Mouse (Mus musculus) embryonic facial prominence, embryonic 13.5 days (tissue): Measurements from ENCODE around the gene Piwil4. TPM values are rescaled to one million over a fixed set of nuclear protein-coding genes. Genes with fewer than 3 reads are reported as not detected.

Experiments used
- ATAC-seq: fragments of 200-750 bp; cut with Nextera tagmentation; 2 replicates; pipeline ENCODE4 v1.8.0; 2017; ENCODE audit warnings: low read depth; ENCODE audit not compliant: insufficient number of reproducible peaks, insufficient read depth, low FRiP score, low TSS enrichment
- H3K27ac ChIP-seq: fragments of 300-500 bp; sonication (generic); 2 replicates; pipeline ENCODE4 v1.5.1; 2015; ENCODE audit warnings: moderate library complexity, mild to moderate bottlenecking, inconsistent platforms
- H3K27me3 ChIP-seq: fragments of 300-500 bp; sonication (generic); 2 replicates; pipeline ENCODE4 v1.6.1; 2015; ENCODE audit warnings: mild to moderate bottlenecking, inconsistent platforms
- H3K36me3 ChIP-seq: fragments of 300-500 bp; sonication (generic); 2 replicates; pipeline ENCODE4 v1.6.1; 2015; ENCODE audit warnings: mild to moderate bottlenecking, inconsistent platforms
- H3K4me1 ChIP-seq: fragments of 300-500 bp; sonication (generic); 2 replicates; pipeline ENCODE4 v1.6.1; 2015; ENCODE audit warnings: inconsistent platforms
- H3K4me2 ChIP-seq: fragments of 300-500 bp; sonication (generic); 2 replicates; pipeline ENCODE4 v1.6.1; 2015; ENCODE audit warnings: moderate library complexity, mild to moderate bottlenecking, inconsistent platforms
- H3K4me3 ChIP-seq: fragments of 300-500 bp; sonication (generic); 2 replicates; pipeline ENCODE4 v1.5.1; 2015; ENCODE audit warnings: mild to moderate bottlenecking, inconsistent platforms
- H3K9ac ChIP-seq: fragments of 300-500 bp; sonication (generic); 2 replicates; pipeline ENCODE4 v1.6.1; 2015; ENCODE audit warnings: mild to moderate bottlenecking, inconsistent platforms
- H3K9me3 ChIP-seq: fragments of 300-500 bp; sonication (generic); 2 replicates; pipeline ENCODE4 v1.6.1; 2016; ENCODE audit warnings: inconsistent platforms
- WGBS: fragments of 180-500 bp; shearing (Covaris S2); methylation state at CpG from one replicate; pipeline ENCODE4 v1.1.7; 2015; ENCODE audit warnings: mixed read lengths; 5-methylcytosine and 5-hydroxymethylcytosine counted together
- polyA plus RNA-seq: library from polyadenylated mRNA; unstranded; fragments of >200 nt; fragmentation: Nextera tagmentation; extraction: Ambion mirVana; gene quantifications from 2 replicates; pipeline ENCODE4 v1.2.1, GENCODE M21; 2015

Piwil4 gene
- polyA plus RNA-seq, 1 experiment from 2014 or later, result not detected

DNA sequence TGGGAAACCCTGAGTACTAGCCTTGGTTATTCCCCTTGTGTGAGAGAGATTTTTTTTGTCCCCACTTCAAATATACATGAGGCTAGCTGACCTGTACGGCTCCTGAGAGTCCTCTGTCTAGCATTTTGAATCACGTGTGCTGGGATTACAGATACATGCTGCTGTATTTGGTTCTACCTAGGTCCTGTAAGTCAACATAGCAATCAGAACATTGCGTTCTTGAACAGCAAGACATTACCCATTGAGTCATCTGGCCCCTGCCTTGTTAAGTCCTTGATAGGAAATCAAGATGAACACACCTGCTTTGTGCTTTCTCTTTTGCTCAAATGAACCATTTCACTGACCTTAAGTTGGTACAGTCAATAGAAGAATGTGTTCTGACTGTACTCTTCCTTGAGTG, 13.9 kb upstream of the Piwil4 start:
- Histone ChIP-seq H3K9me3 (no peaks in the 10 kb centered on the region), H3K9ac (no peak overlapping the region), H3K27me3 (peaks cover 12% of the 10 kb centered on the region), H3K36me3 (no peaks in the 10 kb centered on the region), H3K4me1 (peaks cover 10% of the 10 kb centered on the region), H3K27ac (no peak overlapping the region), H3K4me3 (no peak overlapping the region), H3K4me2 (no peak overlapping the region)
- ATAC-seq, result no peak
- 84% methylated on average over 3 of the region's 3 CpGs for WGBS

DNA sequence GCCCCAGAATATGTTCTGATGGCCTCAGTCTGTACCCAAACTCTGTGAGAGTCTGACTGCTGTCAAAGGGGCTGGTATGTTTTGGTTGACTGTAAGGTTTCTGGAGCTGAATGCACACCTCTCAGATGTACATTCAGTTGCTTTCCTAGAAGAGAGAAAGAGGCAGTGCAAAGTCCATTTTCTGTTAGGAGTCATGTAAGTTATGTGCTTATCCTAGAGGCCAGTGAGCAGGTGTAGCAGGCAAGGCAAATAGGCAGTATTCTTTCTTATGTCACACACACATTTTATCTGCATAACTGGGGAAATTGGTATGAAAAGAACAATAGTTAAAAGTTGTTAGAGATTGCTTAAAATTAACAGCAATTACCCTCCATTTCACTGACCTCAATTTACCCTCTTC, 13.4 kb upstream of the Piwil4 start:
- no peaks in the 10 kb centered on the region for H3K36me3 ChIP-seq
- peaks cover 10% of the 10 kb centered on the region for H3K4me1 ChIP-seq
- no peak overlapping the region for H3K9ac ChIP-seq
- no peak overlapping the region for H3K4me2 ChIP-seq
- H3K27me3 ChIP-seq, result peaks cover 12% of the 10 kb centered on the region
- H3K9me3 ChIP-seq, result no peaks in the 10 kb centered on the region
- H3K27ac ChIP-seq, result no peak overlapping the region
- H3K4me3 ChIP-seq, result no peak overlapping the region
- no peak for ATAC-seq

DNA sequence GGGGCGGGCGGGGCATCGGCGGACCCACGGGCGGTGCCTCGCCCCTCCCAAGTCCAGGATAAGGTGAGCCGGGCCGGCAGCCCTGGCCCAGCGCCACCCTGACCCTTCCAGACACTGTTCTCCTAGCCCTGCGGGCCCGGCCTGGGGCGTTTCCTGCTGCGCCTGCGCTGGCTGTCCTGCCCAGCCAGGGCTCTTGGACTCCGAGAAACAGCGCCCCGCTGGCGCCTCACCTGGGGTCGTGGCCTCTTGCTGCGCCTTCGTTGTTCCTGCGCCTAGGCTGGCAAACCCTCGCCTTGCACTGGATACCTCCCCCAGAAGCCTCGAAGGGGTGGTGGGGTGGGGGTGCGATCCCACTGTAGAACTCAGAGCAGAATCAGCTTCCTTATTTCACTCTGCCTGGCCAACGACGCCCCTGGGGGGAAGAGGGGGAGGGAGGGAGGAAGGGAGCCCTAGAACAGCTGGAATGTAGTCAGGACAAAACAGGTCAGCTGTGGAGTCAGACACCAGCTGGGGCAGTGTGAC, 11.5 kb upstream of the Piwil4 start, which contains the start of gene Fut4:
Gene Fut4 (minus strand): TSS at position 393 of the 522 bp plus-strand sequence.
- WGBS, result under 1% methylated on average over 28 of the region's 28 CpGs
- H3K4me1 ChIP-seq, result peaks cover 14% of the 10 kb centered on the region
- H3K9ac ChIP-seq, result peak within 1 kb of the TSS; percentile 74
- peaks cover 12% of the 10 kb centered on the region for H3K27me3 ChIP-seq
- peak within 1 kb of the TSS; percentile 54 for H3K4me3 ChIP-seq
- H3K9me3 ChIP-seq, result no peaks in the 10 kb centered on the region
- H3K27ac ChIP-seq, result no peak within 1 kb of the TSS
- H3K4me2 ChIP-seq, result peak within 1 kb of the TSS; percentile 96
- no peaks in the 10 kb centered on the region for H3K36me3 ChIP-seq
- ATAC-seq, result peak; percentile 45

GRCm38 (mm10) chr9:14751503-14752000, 11.0 kb upstream of the Piwil4 start:
- Histone ChIP-seq H3K9ac (peak overlapping the region; percentile 74), H3K4me1 (peaks cover 14% of the 10 kb centered on the region), H3K27ac (no peak overlapping the region), H3K27me3 (peaks cover 12% of the 10 kb centered on the region), H3K9me3 (no peaks in the 10 kb centered on the region), H3K36me3 (no peaks in the 10 kb centered on the region), H3K4me3 (peak overlapping the region; percentile 54), H3K4me2 (peak overlapping the region; percentile 96)
- ATAC-seq, result peak; percentile 52
- WGBS, result under 1% methylated on average over 50 of the region's 50 CpGs

- Histone ChIP-seq H3K4me1 (peaks cover 18% of the 10 kb centered on the region), H3K4me2 (peak overlapping the region; percentile 96), H3K4me3 (peak overlapping the region; percentile 54), H3K36me3 (no peaks in the 10 kb centered on the region), H3K9ac (peak overlapping the region; percentile 74), H3K9me3 (no peaks in the 10 kb centered on the region), H3K27ac (no peak overlapping the region), H3K27me3 (peaks cover 12% of the 10 kb centered on the region)
- 61% methylated on average over 42 of the region's 42 CpGs for WGBS
- ATAC-seq, result no peak
Observed at GRCm38 (mm10) chr9:14750901-14751502, 10.5 kb upstream of the Piwil4 start.

DNA sequence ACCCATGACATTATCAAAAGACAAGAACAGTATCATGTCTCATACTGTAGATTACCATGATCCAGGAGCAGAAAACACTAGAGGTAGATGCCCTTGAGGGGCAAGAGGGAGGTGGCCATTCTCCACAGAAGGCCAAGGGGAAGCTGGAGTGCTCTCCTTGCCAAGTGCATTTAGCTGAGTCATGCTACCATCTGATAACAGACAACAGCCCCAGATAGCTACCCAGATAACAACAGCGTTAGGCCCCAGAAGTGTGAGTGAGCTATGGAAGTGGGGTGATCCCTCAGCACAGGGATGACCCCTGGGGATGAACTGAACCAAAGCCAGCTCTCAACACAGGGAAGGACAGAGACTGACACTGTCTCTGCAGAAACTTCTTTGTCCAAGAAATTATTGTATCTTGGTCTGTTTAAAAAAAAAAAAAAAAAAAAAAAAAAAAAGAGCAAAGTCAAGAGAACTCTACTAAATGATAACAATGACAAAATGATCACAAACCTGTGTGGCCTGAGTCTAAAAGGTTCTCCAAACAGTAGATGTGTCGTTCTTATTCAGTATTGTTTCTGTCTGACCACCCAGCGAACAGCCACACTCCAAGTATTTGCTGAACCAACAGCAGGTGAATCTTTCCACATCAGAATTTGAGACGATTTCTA, 909 bp downstream of the Piwil4 start:
- Histone ChIP-seq H3K27me3 (no peaks in the 10 kb centered on the region), H3K9me3 (no peaks in the 10 kb centered on the region), H3K9ac (no peak overlapping the region), H3K4me3 (no peak overlapping the region), H3K27ac (no peak overlapping the region), H3K4me1 (no peaks in the 10 kb centered on the region), H3K36me3 (no peaks in the 10 kb centered on the region), H3K4me2 (no peak overlapping the region)
- no peak for ATAC-seq
- 84% methylated on average over 4 of the region's 4 CpGs for WGBS

GRCm38 (mm10) chr9:14730941-14731541, 9.5 kb downstream of the Piwil4 start:
- Histone ChIP-seq H3K9me3 (no peaks in the 10 kb centered on the region), H3K4me3 (no peak overlapping the region), H3K4me2 (no peak overlapping the region), H3K27me3 (no peaks in the 10 kb centered on the region), H3K27ac (no peak overlapping the region), H3K9ac (no peak overlapping the region), H3K4me1 (peaks cover 4% of the 10 kb centered on the region; the same call in 1 of the 2 replicates), H3K36me3 (no peaks in the 10 kb centered on the region)
- ATAC-seq, result no peak
- WGBS, result 22% methylated on average over 9 of the region's 9 CpGs

DNA sequence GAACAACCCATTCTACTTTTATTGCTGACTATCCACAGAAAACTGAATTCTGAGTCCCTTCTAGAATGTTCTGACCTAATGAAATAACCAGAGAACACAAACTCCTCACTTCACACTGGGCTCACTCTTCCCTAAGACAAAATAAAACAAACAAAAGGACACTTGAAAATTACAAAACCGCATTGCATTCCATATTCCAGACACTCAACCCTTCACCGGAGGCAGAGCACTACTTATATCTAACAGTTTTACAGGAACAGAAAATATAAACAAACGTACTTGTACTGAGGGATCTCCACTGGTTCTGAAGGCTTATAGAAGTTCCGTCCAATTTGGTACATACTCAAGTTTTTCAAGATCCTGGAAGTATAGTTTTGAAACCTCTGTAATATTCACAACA, 12.2 kb downstream of the Piwil4 start:
- Histone ChIP-seq H3K27ac (no peak overlapping the region), H3K4me3 (no peak overlapping the region), H3K27me3 (no peaks in the 10 kb centered on the region), H3K9me3 (no peaks in the 10 kb centered on the region), H3K36me3 (no peaks in the 10 kb centered on the region), H3K4me2 (no peak overlapping the region), H3K9ac (no peak overlapping the region), H3K4me1 (peaks cover 4% of the 10 kb centered on the region; the same call in 1 of the 2 replicates)
- 85% methylated on average over 4 of the region's 4 CpGs for WGBS
- no peak for ATAC-seq

- no peak for ATAC-seq
- H3K4me3 ChIP-seq, result no peak overlapping the region
- peaks cover 4% of the 10 kb centered on the region; the same call in 1 of the 2 replicates for H3K4me1 ChIP-seq
- H3K9me3 ChIP-seq, result no peaks in the 10 kb centered on the region
- H3K4me2 ChIP-seq, result no peak overlapping the region
- 93% methylated on average over 4 of the region's 4 CpGs for WGBS
- no peaks in the 10 kb centered on the region for H3K27me3 ChIP-seq
- H3K27ac ChIP-seq, result no peak overlapping the region
- H3K36me3 ChIP-seq, result no peaks in the 10 kb centered on the region
- H3K9ac ChIP-seq, result no peak overlapping the region
Observed at GRCm38 (mm10) chr9:14726629-14727028, 13.9 kb downstream of the Piwil4 start.

DNA sequence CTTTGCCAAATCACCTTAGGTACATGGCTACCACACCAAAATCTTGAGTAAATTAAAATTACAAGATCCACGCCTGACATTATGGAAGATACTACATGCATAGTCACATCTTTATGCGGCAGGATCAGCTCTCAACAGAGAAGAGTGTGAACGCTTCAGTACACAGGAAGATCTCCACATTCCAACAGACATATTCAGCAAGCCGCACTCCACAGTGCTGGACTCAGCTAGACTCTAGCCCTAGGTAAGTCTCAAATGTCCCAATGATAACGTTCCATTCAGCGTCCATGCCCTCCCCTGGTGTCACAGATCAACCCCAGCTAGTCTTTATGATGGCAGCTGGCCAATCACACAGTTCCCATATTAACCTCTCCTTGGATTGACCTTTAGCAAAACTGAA, 14.5 kb downstream of the Piwil4 start:
- Histone ChIP-seq H3K9ac (no peak overlapping the region), H3K4me3 (no peak overlapping the region)

DNA sequence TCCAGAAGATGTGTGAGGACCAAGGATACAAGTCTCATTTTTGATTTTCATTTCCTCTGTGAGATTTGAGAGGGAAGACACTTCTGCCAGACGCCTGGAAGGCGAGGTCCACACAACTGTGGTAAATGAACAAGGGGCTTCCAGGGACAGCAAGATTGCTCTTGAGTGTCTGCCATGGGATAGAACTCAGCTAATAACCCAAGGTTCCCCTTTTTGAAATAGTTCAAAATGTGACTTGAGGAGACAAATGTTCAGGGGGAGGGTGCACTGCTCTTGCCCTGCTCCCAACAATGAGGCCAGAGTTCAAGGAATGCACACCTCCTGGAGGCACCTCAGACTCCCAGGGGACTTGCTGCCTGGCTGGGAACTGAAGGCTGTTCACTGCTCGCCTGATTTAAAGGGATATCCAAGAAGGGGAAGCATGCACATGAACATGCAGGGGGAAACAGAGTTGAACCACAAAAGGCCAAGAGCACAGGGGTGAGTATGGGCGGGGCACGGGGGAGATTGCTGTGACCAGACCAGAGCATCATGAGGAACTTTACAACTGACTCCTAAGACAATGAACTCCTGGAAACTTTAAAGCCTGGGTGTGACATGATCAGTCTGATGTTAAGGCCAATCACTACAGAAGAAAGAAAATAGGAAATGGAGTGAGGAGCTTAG, 15.6 kb downstream of the Piwil4 start:
- Histone ChIP-seq H3K4me1 (no peaks in the 10 kb centered on the region), H3K4me2 (no peak overlapping the region), H3K27ac (no peak overlapping the region), H3K9me3 (no peaks in the 10 kb centered on the region), H3K27me3 (no peaks in the 10 kb centered on the region), H3K36me3 (no peaks in the 10 kb centered on the region), H3K4me3 (no peak overlapping the region), H3K9ac (no peak overlapping the region)
- 66% methylated on average over 5 of the region's 5 CpGs for WGBS
- no peak for ATAC-seq

More for the DNA sequence above, 14.5 kb downstream of the Piwil4 start:
- Histone ChIP-seq H3K9me3 (no peaks in the 10 kb centered on the region), H3K27ac (no peak overlapping the region), H3K4me1 (peaks cover 2% of the 10 kb centered on the region; the same call in 1 of the 2 replicates), H3K4me2 (no peak overlapping the region), H3K27me3 (no peaks in the 10 kb centered on the region), H3K36me3 (no peaks in the 10 kb centered on the region)
- WGBS, result 82% methylated on average over 6 of the region's 6 CpGs
- ATAC-seq, result no peak
